Mouse (Mus musculus) limb, embryonic 13.5 days (tissue): ENCODE data around the gene Zfyve21. TPM values are rescaled to one million over a fixed set of nuclear protein-coding genes. Genes with fewer than 3 reads are reported as not detected.

Experiments
- ATAC-seq: fragments of 200-750 bp; cut with Nextera tagmentation; 2 replicates; pipeline ENCODE4 v1.8.0; 2017; ENCODE audit warnings: low read depth, moderate number of reproducible peaks, moderate TSS enrichment; ENCODE audit not compliant: low FRiP score
- H3K27ac ChIP-seq: fragments of 300-500 bp; sonication (generic); 2 replicates; pipeline ENCODE4 v1.5.1; 2015; ENCODE audit warnings: inconsistent platforms, mild to moderate bottlenecking, moderate library complexity
- H3K27me3 ChIP-seq: fragments of 300-500 bp; sonication (generic); 2 replicates; pipeline ENCODE4 v1.6.1; 2015; ENCODE audit warnings: mild to moderate bottlenecking, inconsistent platforms
- H3K36me3 ChIP-seq: fragments of 300-500 bp; sonication (generic); 2 replicates; pipeline ENCODE4 v1.6.1; 2015; ENCODE audit warnings: inconsistent platforms, mild to moderate bottlenecking, moderate library complexity
- H3K4me1 ChIP-seq: fragments of 300-500 bp; sonication (generic); 2 replicates; pipeline ENCODE4 v1.6.1; 2015; ENCODE audit warnings: inconsistent platforms
- H3K4me2 ChIP-seq: fragments of 300-500 bp; sonication (generic); replicated peaks from 2 replicates; pipeline ENCODE4 v1.6.1; 2015; ENCODE audit warnings: inconsistent platforms, mild to moderate bottlenecking, moderate library complexity
- H3K4me3 ChIP-seq: fragments of 300-500 bp; sonication (generic); 2 replicates; pipeline ENCODE4 v1.5.1; 2015; ENCODE audit warnings: moderate library complexity, mild to moderate bottlenecking, inconsistent platforms
- H3K9ac ChIP-seq: fragments of 300-500 bp; sonication (generic); 2 replicates; pipeline ENCODE4 v1.6.1; 2015; ENCODE audit warnings: mild to moderate bottlenecking, inconsistent platforms
- H3K9me3 ChIP-seq: fragments of 300-500 bp; sonication (generic); 2 replicates; pipeline ENCODE4 v1.6.1; 2016; ENCODE audit warnings: inconsistent platforms
- WGBS: fragments of 180-500 bp; shearing (Covaris S2); methylation state at CpG from one replicate; pipeline ENCODE4 v1.1.7; 2015; 5-methylcytosine and 5-hydroxymethylcytosine counted together
- polyA plus RNA-seq: library from polyadenylated mRNA; unstranded; fragments of >200 nt; fragmentation: Nextera tagmentation; extraction: Ambion mirVana; gene quantifications from 2 replicates; pipeline ENCODE4 v1.2.1, GENCODE M21; 2015

Gene Zfyve21
- 105 and 111 TPM in 2 replicates for polyA plus RNA-seq

DNA sequence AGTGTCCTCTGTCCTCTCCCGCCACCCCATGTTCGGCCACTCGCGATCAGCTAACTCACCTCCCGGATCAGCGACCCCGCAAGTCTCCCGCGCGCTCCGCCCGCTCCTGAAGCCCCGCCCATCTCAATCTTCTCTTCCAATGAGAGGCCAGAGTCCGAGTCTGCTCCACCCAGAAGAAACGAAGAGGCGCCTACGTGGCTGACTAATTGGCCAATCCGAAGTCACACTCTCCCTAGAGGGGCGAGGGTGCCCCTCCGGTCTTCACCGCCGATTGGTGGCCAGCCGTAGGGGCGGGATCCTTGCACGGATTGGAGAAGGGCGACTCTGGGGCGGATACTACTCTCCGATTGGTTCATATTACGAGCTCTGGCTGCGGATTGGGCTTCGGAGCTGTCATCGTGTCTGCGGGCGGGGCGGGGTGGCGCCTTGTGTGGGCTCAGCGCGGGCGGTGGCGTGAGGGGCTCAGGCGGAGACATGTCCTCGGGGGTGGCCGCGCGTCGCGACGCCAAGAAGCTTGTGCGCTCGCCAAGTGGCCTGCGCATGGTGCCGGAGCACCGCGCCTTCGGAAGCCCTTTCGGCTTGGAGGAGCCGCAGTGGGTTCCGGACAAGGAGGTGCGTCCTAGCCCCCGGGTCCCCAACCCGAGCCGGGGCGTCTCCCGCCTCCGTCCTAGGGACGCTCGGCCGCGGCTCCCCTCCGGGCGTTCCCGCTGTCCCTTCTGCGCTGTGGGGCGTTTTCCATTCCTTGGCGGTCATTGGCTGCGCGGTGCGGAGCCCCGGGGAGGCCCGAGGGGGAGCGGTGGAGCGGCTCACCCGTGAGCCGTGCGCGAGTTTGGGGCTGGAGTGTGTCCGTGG, at the start of gene Zfyve21, which contains the start of gene Xrcc3:
Gene Zfyve21, plus strand, starts transcription at position 405 of the 852 bp plus-strand sequence.
Gene Xrcc3, minus strand, starts transcription at position 108 of the 852 bp plus-strand sequence.
- under 1% methylated on average over 87 of the region's 87 CpGs for WGBS
- peak; percentile 99 for ATAC-seq
- H3K27me3 ChIP-seq: no peaks in the 10 kb centered on the region
- H3K4me1 ChIP-seq: peaks cover 53% of the 10 kb centered on the region
- peak within 1 kb of the TSS; percentile 91 for H3K4me2 ChIP-seq
- peak within 1 kb of the TSS; percentile 84 for H3K27ac ChIP-seq
- peak within 1 kb of the TSS; percentile 86 for H3K9ac ChIP-seq
- peak within 1 kb of the TSS; percentile 86 for H3K4me3 ChIP-seq
- no peaks in the 10 kb centered on the region for H3K9me3 ChIP-seq
- H3K36me3 ChIP-seq: peaks cover 11% of the 10 kb centered on the region

DNA sequence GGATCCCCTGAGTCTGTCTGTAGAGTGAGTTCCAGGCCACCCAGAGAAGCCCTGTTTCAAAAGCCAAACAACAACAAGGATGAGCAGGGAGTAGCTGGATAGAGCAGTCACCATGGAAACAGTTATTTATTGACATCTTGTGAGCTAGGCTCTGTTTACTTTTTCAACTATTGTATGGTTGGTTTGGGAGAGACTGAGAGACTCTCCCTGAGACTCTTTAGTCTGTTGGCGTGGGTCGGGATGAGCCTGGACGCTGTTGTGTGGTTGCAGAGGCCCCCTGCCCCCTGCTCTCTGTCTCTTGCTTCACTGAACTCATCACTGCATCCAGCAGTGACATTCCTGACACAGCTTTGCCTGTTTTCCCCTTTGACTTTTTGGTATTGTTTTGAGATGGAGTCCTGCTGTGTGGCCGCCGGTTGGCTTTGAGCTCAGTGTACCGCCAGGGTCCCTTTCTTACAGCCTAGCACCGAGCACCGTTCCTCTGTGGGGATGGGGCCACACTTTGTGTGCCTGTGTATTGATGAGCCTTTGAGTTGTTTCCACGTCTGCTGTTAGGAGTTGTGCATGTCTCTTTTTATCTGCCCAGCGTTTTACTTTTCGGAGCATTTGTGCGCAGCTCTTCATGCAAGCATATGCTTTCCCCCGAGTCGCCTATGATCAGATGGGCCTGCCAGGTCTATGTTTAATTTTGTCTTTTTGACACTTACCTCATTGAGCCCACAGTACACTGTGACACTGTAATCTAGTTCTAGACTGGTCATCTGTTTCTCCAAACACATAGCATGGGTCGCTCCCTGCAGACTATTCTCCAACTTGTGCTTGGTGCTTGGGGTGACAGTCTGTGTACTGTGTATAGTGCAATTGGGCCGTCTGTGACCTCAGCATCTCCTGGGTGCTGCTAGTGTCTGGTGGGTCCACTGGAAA, 47.4 kb upstream of the Zfyve21 start:
- Histone ChIP-seq H3K27ac (no peak overlapping the region), H3K4me3 (no peak overlapping the region), H3K9me3 (no peaks in the 10 kb centered on the region), H3K9ac (no peak overlapping the region), H3K27me3 (no peaks in the 10 kb centered on the region), H3K4me2 (no peak overlapping the region), H3K36me3 (peaks cover 23% of the 10 kb centered on the region), H3K4me1 (peaks cover 33% of the 10 kb centered on the region)
- WGBS: 76% methylated on average over 16 of the region's 16 CpGs
- ATAC-seq: no peak

DNA sequence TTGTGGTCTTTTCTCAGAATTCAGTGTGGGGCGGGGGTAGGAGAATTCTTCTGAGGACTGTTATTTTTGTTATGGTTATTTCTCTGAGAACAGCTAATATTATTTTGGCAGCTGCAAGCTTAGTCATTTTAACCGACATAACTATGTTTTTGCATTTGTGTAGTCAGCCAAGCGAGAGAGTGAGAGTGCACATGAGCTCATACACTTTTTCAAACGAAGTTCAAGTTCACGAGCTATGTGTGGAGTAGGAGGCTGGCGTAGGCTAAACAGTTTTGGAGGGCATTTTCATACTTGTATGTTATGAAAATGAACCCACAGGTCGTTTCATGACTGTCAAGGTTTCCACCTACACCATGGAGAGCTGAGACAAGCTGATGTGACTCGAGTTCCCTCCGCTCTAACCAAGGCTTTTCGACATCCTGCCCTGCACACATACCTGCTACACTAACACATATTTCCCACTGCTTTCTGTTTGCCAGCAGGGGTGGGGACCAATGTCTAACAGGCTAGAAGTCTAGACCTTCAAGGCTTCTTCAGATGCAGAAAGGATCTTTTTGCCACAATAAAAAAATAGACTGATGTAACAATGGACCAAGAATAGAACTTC, 45.5 kb upstream of the Zfyve21 start:
- Histone ChIP-seq H3K27ac (no peak overlapping the region), H3K4me3 (no peak overlapping the region), H3K27me3 (no peaks in the 10 kb centered on the region), H3K4me2 (no peak overlapping the region), H3K36me3 (peaks cover 26% of the 10 kb centered on the region), H3K4me1 (peaks cover 29% of the 10 kb centered on the region), H3K9me3 (no peaks in the 10 kb centered on the region), H3K9ac (no peak overlapping the region)
- no peak for ATAC-seq
- WGBS: 91% methylated on average over 10 of the region's 10 CpGs

DNA sequence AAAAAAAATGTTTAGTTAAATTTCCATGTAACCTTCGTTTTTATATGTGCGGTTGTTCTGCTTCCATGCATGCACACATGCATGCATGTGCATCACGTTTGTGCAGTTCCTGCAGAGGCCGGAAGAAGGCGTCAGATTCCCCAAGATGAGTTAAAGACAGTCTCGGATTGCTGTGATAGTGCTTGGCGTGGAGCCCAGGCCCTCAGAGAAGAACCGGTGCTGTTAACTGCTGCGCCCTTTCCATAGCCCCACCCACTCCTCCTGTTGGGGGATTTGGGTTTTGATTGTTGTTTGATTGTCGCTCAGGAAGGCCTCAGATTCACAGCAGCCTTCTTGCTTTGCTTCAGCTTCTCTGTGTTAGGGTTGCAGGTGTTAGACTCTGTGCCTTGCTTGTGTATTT, 44.7 kb upstream of the Zfyve21 start:
- Histone ChIP-seq H3K4me2 (no peak overlapping the region; the same call in 1 of the 2 replicates), H3K27me3 (no peaks in the 10 kb centered on the region), H3K36me3 (peaks cover 29% of the 10 kb centered on the region), H3K9ac (no peak overlapping the region), H3K4me1 (peaks cover 29% of the 10 kb centered on the region), H3K4me3 (no peak overlapping the region), H3K9me3 (no peaks in the 10 kb centered on the region), H3K27ac (peak overlapping the region; percentile 55; the same call in 1 of the 2 replicates)
- ATAC-seq: no peak
- WGBS: 38% methylated on average over 10 of the region's 10 CpGs

DNA sequence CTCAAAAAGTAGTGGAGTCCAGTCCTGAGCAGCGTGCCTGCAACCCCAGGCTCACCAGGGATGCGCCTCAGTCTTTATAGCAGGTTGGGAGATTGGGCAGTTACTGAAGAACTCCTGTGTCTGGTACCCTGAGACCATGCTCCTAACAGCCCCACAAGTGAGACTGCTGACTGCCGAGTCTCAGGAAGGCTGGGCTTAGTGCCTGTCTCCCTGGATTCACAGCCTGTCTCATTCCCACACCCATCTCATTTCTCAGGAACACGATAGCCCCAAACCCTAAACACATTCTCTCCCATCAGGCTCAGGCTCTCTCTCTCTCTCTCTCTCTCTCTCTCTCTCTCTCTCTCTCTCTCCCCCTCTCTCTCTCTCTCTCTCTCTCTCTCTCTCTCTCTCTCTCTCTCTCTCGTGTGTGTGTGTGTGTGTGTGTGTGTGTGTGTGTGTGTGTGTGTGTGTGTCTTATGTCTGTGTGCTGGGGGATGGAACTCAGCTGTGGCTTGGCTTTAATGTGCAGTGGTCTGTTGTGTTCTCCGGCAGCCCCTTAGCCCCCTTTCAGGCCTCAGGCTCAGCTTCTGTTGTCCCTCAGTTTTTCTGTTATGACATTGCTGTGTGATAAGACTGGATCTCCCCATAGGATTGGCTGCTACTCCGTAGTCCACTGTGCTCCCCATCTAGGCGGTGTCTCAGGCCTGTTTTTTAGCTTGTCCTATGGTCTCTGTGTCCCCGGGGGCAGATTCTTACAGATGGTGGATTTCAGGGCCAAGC, 44.0 kb upstream of the Zfyve21 start:
- H3K4me3 ChIP-seq: no peak overlapping the region
- H3K9me3 ChIP-seq: no peaks in the 10 kb centered on the region
- peaks cover 29% of the 10 kb centered on the region for H3K4me1 ChIP-seq
- 66% methylated on average over 8 of the region's 9 CpGs for WGBS
- no peak overlapping the region; the same call in 1 of the 2 replicates for H3K4me2 ChIP-seq
- H3K27me3 ChIP-seq: no peaks in the 10 kb centered on the region
- ATAC-seq: 0 out of 2 replicates have a peak, but pooled peaks have one; percentile 40
- peaks cover 33% of the 10 kb centered on the region for H3K36me3 ChIP-seq
- no peak overlapping the region for H3K9ac ChIP-seq
- H3K27ac ChIP-seq: peak overlapping the region; percentile 55

DNA sequence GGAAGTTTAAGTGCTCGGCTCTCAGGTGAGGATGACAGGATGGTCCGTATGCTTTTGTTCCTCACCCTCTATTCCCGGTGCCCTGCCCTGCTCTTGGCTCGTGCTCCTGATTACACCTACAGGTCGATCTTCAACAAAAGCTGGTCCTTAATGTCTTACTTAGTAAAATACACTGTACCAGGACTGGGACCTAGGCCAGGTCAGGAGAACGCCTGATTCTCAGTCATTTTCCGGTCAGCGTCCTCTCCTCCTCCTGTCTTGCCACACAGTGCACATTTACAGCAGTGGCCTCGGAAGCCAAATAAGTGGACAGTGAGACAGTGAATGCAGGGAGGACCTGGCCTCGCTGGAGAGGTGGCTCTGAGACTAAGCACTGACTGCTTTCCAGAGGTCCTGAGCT, 43.3 kb upstream of the Zfyve21 start:
- Histone ChIP-seq H3K36me3 (peaks cover 40% of the 10 kb centered on the region), H3K4me1 (peaks cover 29% of the 10 kb centered on the region), H3K4me3 (no peak overlapping the region), H3K4me2 (no peak overlapping the region), H3K27me3 (no peaks in the 10 kb centered on the region), H3K9ac (no peak overlapping the region), H3K9me3 (no peaks in the 10 kb centered on the region), H3K27ac (no peak overlapping the region)
- no peak for ATAC-seq
- 88% methylated on average over 10 of the region's 10 CpGs for WGBS

DNA sequence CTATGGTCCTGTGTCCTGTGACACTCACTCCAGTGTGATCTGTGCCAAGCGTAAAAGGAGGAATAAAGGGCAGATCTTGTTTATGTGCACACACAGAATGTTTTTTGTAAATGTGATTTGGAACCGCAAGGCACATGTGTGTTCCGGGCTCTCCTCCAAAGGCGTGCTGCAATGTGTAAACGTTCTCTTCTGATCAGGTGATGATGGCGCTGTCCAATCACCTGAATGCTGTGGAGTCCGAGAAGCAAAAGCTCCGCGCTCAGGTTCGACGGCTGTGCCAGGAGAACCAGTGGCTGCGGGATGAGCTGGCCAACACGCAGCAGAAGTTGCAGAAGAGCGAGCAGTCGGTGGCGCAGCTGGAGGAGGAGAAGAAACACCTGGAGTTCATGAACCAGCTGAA, 39.8 kb upstream of the Zfyve21 start:
- no peak overlapping the region for H3K9ac ChIP-seq
- H3K4me1 ChIP-seq: peaks cover 8% of the 10 kb centered on the region
- WGBS: 88% methylated on average over 16 of the region's 16 CpGs
- H3K27me3 ChIP-seq: no peaks in the 10 kb centered on the region
- H3K27ac ChIP-seq: no peak overlapping the region
- H3K36me3 ChIP-seq: peaks cover 73% of the 10 kb centered on the region
- no peaks in the 10 kb centered on the region for H3K9me3 ChIP-seq
- ATAC-seq: no peak
- no peak overlapping the region for H3K4me3 ChIP-seq
- no peak overlapping the region for H3K4me2 ChIP-seq

DNA sequence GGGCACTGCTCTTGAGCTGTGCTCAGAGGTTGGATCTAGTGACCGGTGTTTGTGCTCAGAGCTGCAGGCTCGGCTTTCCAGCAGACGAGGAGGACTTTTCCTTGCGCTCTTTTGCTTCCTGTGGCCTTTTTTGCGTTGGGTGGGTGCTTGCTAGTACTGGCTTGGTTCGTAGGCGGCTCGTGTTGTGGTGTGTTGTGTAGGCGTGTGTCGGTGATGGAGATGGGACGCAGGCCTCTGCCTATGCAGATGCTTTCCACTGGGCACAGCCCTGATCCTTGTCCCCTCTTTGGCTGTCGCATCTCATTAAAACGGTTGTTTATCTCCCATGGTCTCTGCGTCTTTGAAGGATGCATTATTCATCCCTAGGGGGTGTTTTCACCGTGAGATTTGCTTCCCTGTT, 39.1 kb upstream of the Zfyve21 start:
- 84% methylated on average over 15 of the region's 15 CpGs for WGBS
- peaks cover 3% of the 10 kb centered on the region; the same call in 1 of the 2 replicates for H3K9me3 ChIP-seq
- peaks cover 80% of the 10 kb centered on the region for H3K36me3 ChIP-seq
- H3K4me3 ChIP-seq: no peak overlapping the region
- no peak for ATAC-seq
- peaks cover under 1% of the 10 kb centered on the region for H3K4me1 ChIP-seq
- no peaks in the 10 kb centered on the region for H3K27me3 ChIP-seq
- H3K27ac ChIP-seq: no peak overlapping the region
- no peak overlapping the region for H3K4me2 ChIP-seq
- H3K9ac ChIP-seq: no peak overlapping the region

DNA sequence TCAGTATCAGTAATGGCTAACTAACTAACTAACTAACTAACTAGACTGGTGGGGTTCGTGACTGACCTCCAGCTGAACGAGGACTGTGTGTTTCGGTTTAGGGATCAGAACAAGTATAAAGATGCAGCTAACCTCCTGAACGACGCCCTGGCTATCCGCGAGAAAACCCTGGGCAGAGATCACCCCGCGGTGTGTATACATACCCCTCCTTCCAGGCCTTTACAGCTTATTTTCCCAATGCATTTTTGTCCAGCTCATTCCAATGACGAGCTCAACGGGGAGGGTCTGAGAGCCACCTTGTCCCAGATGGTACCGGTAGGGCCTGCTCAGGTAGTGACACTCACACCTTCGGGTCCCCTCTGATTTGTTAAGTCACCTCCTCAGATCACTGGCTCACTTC, 36.1 kb upstream of the Zfyve21 start:
- Histone ChIP-seq H3K4me1 (peaks cover 3% of the 10 kb centered on the region; the same call in 1 of the 2 replicates), H3K9me3 (peaks cover 3% of the 10 kb centered on the region; the same call in 1 of the 2 replicates), H3K4me2 (no peak overlapping the region), H3K4me3 (no peak overlapping the region), H3K27ac (no peak overlapping the region), H3K9ac (no peak overlapping the region), H3K27me3 (no peaks in the 10 kb centered on the region), H3K36me3 (peaks cover 98% of the 10 kb centered on the region)
- 94% methylated on average over 13 of the region's 13 CpGs for WGBS
- ATAC-seq: no peak

DNA sequence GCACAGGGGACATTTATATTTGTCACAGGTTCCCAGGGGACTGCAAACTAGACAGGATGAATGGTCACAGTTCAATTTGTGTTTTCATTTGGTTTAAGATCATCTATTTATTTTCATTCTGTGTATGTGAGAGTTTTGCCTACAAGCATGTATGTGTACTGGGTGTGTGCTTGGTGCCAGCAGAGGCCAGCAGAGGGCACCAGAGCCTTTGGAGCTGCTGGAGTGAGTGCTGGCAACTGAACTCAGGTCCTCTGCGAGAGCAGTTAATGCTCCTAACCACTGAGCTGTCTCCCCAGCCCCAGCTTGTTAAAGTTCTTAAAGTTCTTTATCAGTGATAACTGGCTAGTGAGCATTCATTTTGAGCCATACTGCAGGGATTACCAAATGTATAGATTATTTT, 34.4 kb upstream of the Zfyve21 start:
- peaks cover 7% of the 10 kb centered on the region; the same call in 1 of the 2 replicates for H3K4me1 ChIP-seq
- peaks cover 3% of the 10 kb centered on the region; the same call in 1 of the 2 replicates for H3K9me3 ChIP-seq
- ATAC-seq: no peak
- peaks cover 96% of the 10 kb centered on the region for H3K36me3 ChIP-seq
- no peak overlapping the region for H3K4me3 ChIP-seq
- no peak overlapping the region for H3K4me2 ChIP-seq
- H3K27ac ChIP-seq: no peak overlapping the region
- no peaks in the 10 kb centered on the region for H3K27me3 ChIP-seq
- 81% methylated on average over 1 of the region's 1 CpGs for WGBS
- no peak overlapping the region for H3K9ac ChIP-seq

DNA sequence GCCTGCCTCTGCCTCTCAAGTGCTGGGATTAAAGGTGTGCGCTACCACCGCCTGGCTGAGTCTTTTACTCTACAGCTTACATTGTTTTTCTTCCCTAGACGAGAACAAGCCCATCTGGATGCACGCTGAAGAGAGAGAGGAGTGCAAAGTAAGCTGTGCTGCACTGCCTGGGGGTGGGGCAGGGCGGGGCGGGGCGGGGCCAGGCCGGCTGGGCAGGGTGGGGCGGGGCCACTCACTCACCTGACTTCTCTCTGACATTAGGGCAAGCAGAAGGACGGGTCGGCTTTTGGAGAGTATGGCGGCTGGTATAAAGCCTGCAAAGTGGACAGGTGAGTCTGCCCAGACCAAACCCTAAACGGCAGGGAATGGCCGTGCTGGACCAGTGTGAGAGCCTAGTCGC, 28.8 kb upstream of the Zfyve21 start:
- Histone ChIP-seq H3K36me3 (peaks cover 97% of the 10 kb centered on the region), H3K4me2 (no peak overlapping the region), H3K27ac (no peak overlapping the region), H3K9me3 (no peaks in the 10 kb centered on the region), H3K9ac (no peak overlapping the region), H3K4me3 (no peak overlapping the region), H3K27me3 (no peaks in the 10 kb centered on the region), H3K4me1 (peaks cover 7% of the 10 kb centered on the region; the same call in 1 of the 2 replicates)
- no peak for ATAC-seq
- WGBS: 61% methylated on average over 15 of the region's 15 CpGs
